Mouse (Mus musculus): ENCODE results near the gene Tbkbp1. TPM values are rescaled to one million over a fixed set of nuclear protein-coding genes. Genes with fewer than 3 reads are reported as not detected.
A peak's percentile ranks its signal among the peaks of the same experiment; 100 is the strongest.

The Tbkbp1 gene
- polyA plus RNA-seq, 1 experiment: 11.4 TPM

DNA sequence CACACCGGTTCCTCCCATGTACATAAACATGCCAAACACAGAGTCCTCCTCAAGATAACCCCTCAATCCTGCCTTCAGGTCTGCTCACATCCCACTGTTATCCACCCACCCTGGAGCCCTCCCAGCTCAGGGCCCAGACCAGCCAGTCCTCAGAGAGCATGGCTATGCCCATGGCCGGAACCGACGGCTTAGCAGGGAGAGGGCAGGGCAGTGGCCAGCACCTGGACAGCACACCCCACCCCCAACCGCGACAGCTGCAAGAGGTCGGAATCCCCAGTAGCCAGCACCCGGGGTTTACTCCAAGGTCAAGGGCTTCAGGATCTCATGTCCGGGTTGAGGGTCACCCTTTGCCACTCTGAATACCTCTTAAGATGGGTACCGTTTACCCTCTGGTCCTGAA, 31.1 kb downstream of the Tbkbp1 start:
- no peak overlapping the region for H3K27ac ChIP-seq (ENCODE audit: insufficient read depth, low read depth, low read length)
- WGBS: 68% methylated on average over 10 of the region's 10 CpGs
- H3K4me1 ChIP-seq (ENCODE audit: control insufficient read depth, insufficient read depth, insufficient read length, low read length): no peaks in the 10 kb centered on the region
- peaks cover 21% of the 10 kb centered on the region for H3K27me3 ChIP-seq (ENCODE audit: control insufficient read depth, insufficient read depth, low read length)
- H3K36me3 ChIP-seq (ENCODE audit: control insufficient read depth, insufficient read depth, low read length): no peaks in the 10 kb centered on the region
- TF ChIP-seq CTCF (IDR thresholded peaks at IDR 0.05; ENCODE audit: extremely low read depth, insufficient read length, insufficient replicate concordance, low read depth, low read length) (no peak), POLR2A (IDR thresholded peaks at IDR 0.05; ENCODE audit: low read depth, low read length) (no peak)
- no peak overlapping the region for H3K4me3 ChIP-seq (ENCODE audit: low read depth, low read length)

DNA sequence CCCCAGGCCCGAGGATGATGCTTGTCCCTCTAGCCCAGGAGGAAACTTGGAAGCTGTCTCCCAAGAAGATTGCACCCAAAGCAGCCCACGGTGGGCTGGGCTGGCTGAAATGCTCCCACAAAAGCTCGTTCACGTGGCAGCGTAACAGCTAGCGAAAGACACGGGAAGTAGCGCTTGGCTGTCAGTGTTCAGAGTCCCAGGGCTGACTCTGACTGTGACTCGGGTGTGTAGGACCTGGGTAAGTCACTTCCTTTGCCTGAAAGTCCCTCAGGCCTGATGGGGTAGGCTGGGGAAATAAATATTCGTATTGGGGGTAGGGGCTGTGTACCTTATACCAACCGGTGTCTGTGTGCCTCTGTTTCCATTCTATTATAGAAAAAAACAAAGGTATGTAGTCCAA, 35.5 kb downstream of the Tbkbp1 start:
- Histone ChIP-seq H3K27me3 (ENCODE audit: control insufficient read depth, insufficient read depth, low read length) (peaks cover 44% of the 10 kb centered on the region), H3K36me3 (ENCODE audit: control insufficient read depth, insufficient read depth, low read length) (no peaks in the 10 kb centered on the region), H3K4me3 (ENCODE audit: low read depth, low read length) (peak overlapping the region; percentile 26; the same call in 1 of the 2 replicates), H3K27ac (ENCODE audit: insufficient read depth, low read depth, low read length) (no peak overlapping the region), H3K4me1 (ENCODE audit: control insufficient read depth, insufficient read depth, insufficient read length, low read length) (no peaks in the 10 kb centered on the region)
- WGBS: 11% methylated on average over 11 of the region's 11 CpGs
- TF ChIP-seq CTCF (IDR thresholded peaks at IDR 0.05; ENCODE audit: extremely low read depth, insufficient read length, insufficient replicate concordance, low read depth, low read length) (no peak), POLR2A (IDR thresholded peaks at IDR 0.05; ENCODE audit: low read depth, low read length) (no peak)

DNA sequence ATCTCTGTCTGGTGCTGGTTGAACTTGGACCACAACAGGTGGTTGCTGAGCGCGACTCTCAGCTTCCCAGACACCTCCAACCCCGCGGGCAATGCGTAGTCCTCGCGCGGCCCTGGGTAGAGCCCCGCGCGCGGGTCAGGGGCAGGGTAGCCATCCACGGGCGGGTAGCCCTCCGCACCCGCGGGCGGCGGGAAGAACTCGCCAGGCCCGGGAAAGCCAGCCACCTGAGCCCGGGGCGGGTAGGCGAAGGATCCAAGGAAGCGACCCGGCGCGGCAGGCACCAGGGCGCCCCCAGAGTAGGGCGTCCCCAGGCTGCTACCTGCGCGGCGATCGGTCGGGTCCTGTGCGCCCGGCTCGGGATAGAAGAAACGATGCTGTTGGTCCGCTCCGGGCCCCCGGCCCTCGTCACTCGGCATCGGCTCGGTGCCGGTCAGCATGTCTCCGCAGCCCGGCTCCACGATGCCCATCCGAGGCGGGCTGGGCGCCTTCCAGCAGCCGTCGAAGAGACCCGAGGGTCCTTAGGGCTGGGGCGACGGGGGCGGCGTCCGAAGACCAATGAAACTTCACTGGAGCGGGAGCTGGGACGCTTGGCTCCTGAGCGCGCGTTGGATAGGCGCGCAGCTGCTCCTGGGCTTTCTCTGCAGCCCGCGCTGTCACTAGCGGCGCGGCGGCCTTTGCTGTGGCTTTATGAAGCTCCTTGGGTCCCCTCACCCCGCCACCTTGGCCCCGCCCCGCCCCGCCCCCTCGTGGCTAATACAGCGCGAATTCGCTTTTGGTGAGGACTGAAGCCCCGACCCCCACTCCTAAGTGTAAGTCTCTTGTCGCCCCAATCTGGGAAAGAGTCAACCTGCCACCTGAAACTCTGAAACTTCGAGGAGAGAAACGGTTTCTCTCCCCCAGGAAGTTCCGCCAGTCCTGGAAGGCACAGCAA, 36.4 kb downstream of the Tbkbp1 start, which contains the start of gene Tbx21:
Gene Tbx21 (minus strand): TSS at position 661 of the 931 bp plus-strand sequence.
- no peak within 1 kb of the TSS for H3K27ac ChIP-seq (ENCODE audit: insufficient read depth, low read depth, low read length)
- under 1% methylated on average over 87 of the region's 87 CpGs for WGBS
- H3K27me3 ChIP-seq (ENCODE audit: control insufficient read depth, insufficient read depth, low read length): peaks cover 44% of the 10 kb centered on the region
- peak within 1 kb of the TSS; percentile 57 for H3K4me3 ChIP-seq (ENCODE audit: low read depth, low read length)
- H3K36me3 ChIP-seq (ENCODE audit: control insufficient read depth, insufficient read depth, low read length): no peaks in the 10 kb centered on the region
- TF ChIP-seq POLR2A (IDR thresholded peaks at IDR 0.05; ENCODE audit: low read depth, low read length) (peak; percentile 40; the same call in 1 of the 2 replicates), CTCF (IDR thresholded peaks at IDR 0.05; ENCODE audit: extremely low read depth, insufficient read length, insufficient replicate concordance, low read depth, low read length) (no peak)
- no peaks in the 10 kb centered on the region for H3K4me1 ChIP-seq (ENCODE audit: control insufficient read depth, insufficient read depth, insufficient read length, low read length)

GRCm38 (mm10) chr11:97112519-97113125, 38.7 kb downstream of the Tbkbp1 start:
- H3K27me3 ChIP-seq (ENCODE audit: control insufficient read depth, insufficient read depth, low read length): peaks cover 35% of the 10 kb centered on the region
- 79% methylated on average over 9 of the region's 9 CpGs for WGBS

DNA sequence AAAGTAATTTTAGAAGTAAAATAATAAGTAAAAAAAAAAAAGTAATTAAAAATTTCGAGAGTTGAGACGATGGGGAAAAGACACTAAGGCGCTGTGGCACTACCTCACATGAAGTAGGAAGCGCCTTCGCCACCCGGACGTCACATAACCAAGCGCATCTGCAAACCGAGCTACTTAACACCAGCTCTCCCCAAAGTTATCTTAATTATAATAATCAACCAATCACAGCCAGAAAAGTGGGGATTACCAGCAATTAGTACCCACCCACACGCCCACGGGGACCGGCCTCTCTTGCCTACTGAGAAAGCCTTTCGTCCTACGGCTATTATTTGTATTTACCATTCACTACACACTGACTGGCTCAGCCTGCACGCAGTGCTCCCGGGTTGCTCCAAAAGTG, 42.3 kb downstream of the Tbkbp1 start:
- Histone ChIP-seq H3K27ac (ENCODE audit: insufficient read depth, low read depth, low read length) (no peak overlapping the region), H3K4me1 (ENCODE audit: control insufficient read depth, insufficient read depth, insufficient read length, low read length) (no peaks in the 10 kb centered on the region), H3K36me3 (ENCODE audit: control insufficient read depth, insufficient read depth, low read length) (no peaks in the 10 kb centered on the region), H3K27me3 (ENCODE audit: control insufficient read depth, insufficient read depth, low read length) (peaks cover 10% of the 10 kb centered on the region; the same call in 1 of the 2 replicates), H3K4me3 (ENCODE audit: low read depth, low read length) (no peak overlapping the region)
- WGBS: 73% methylated on average over 16 of the region's 16 CpGs
- TF ChIP-seq POLR2A (IDR thresholded peaks at IDR 0.05; ENCODE audit: low read depth, low read length): no peak
- no peak for TF ChIP-seq CTCF (IDR thresholded peaks at IDR 0.05; ENCODE audit: extremely low read depth, insufficient read length, insufficient replicate concordance, low read depth, low read length)

More at GRCm38 (mm10) chr11:97112519-97113125, 38.7 kb downstream of the Tbkbp1 start:
- no peaks in the 10 kb centered on the region for H3K36me3 ChIP-seq (ENCODE audit: control insufficient read depth, insufficient read depth, low read length)
- TF ChIP-seq POLR2A (IDR thresholded peaks at IDR 0.05; ENCODE audit: low read depth, low read length) (no peak), CTCF (IDR thresholded peaks at IDR 0.05; ENCODE audit: extremely low read depth, insufficient read length, insufficient replicate concordance, low read depth, low read length) (no peak)
- H3K4me1 ChIP-seq (ENCODE audit: control insufficient read depth, insufficient read depth, insufficient read length, low read length): no peaks in the 10 kb centered on the region
- H3K27ac ChIP-seq (ENCODE audit: insufficient read depth, low read depth, low read length): no peak overlapping the region
- peak overlapping the region; percentile 12 for H3K4me3 ChIP-seq (ENCODE audit: low read depth, low read length)

DNA sequence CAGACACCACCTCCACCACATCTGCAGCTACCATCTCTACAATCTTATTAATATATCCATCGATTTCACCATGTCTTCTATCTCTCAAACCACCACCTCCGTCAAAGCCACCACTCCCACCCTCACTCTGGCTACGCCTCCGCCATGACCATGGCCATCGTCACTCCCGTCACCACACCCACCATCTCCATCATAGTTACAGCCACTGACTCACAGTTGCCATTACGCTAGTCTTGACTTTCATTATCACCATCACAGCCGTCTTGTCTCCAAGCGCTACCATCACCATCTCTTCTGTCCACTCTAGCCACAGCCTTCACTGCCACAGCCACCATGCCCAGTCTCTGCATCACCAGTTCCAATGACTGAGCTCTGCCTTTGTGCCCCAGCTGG, 47.2 kb downstream of the Tbkbp1 start:
- Histone ChIP-seq H3K4me3 (ENCODE audit: low read depth, low read length) (no peak overlapping the region), H3K36me3 (ENCODE audit: control insufficient read depth, insufficient read depth, low read length) (no peaks in the 10 kb centered on the region), H3K27ac (ENCODE audit: insufficient read depth, low read depth, low read length) (no peak overlapping the region), H3K27me3 (ENCODE audit: control insufficient read depth, insufficient read depth, low read length) (peaks cover under 1% of the 10 kb centered on the region; the same call in 1 of the 2 replicates), H3K4me1 (ENCODE audit: control insufficient read depth, insufficient read depth, insufficient read length, low read length) (peaks cover 2% of the 10 kb centered on the region)
- WGBS: 83% methylated on average over 9 of the region's 9 CpGs
- TF ChIP-seq CTCF (IDR thresholded peaks at IDR 0.05; ENCODE audit: extremely low read depth, insufficient read length, insufficient replicate concordance, low read depth, low read length) (no peak), POLR2A (IDR thresholded peaks at IDR 0.05; ENCODE audit: low read depth, low read length) (no peak)

Measured in small intestine, adult 2 months (tissue).